Mouse (Mus musculus): ENCODE measurements around the gene Olfr530. TPM values are rescaled to one million over a fixed set of nuclear protein-coding genes. Genes with fewer than 3 reads are reported as not detected.

Gene Olfr530
- not detected in 2 replicates for polyA plus RNA-seq (2015; fragmentation: Nextera tagmentation; extraction: Ambion mirVana)

GRCm38 (mm10) chr7:140376231-140376630, at the start of gene Olfr530:
Gene Olfr530 (minus strand): TSS chr7:140376331.
- H3K4me2 ChIP-seq (replicated peaks; ENCODE audit: low read depth, low read length): no peak within 1 kb of the TSS
- no peak within 1 kb of the TSS for H3K9ac ChIP-seq (replicated peaks; ENCODE audit: low read length)
- no peak within 1 kb of the TSS for H3K27ac ChIP-seq (ENCODE audit: low read length)
- 7% methylated on average over 1 of the region's 1 CpGs for WGBS
- no peaks in the 10 kb centered on the region for H3K36me3 ChIP-seq (ENCODE audit: insufficient read depth, low read length)
- H3K4me3 ChIP-seq (ENCODE audit: low read length): no peak within 1 kb of the TSS
- H3K27me3 ChIP-seq (ENCODE audit: insufficient read depth, low read length): no peaks in the 10 kb centered on the region
- H3K9me3 ChIP-seq (ENCODE audit: low read length): no peaks in the 10 kb centered on the region
- ATAC-seq (ENCODE audit: low FRiP score, low TSS enrichment): no peak
- no peaks in the 10 kb centered on the region for H3K4me1 ChIP-seq (ENCODE audit: insufficient read depth, low read length)

- no peaks in the 10 kb centered on the region for H3K4me1 ChIP-seq (ENCODE audit: insufficient read depth, low read length)
- H3K9ac ChIP-seq (replicated peaks; ENCODE audit: low read length): no peak within 1 kb of the TSS
- 97% methylated on average over 1 of the region's 1 CpGs for WGBS
- no peaks in the 10 kb centered on the region for H3K9me3 ChIP-seq (ENCODE audit: low read length)
- no peaks in the 10 kb centered on the region for H3K36me3 ChIP-seq (ENCODE audit: insufficient read depth, low read length)
- no peak within 1 kb of the TSS for H3K4me3 ChIP-seq (ENCODE audit: low read length)
- H3K27ac ChIP-seq (ENCODE audit: low read length): no peak within 1 kb of the TSS
- no peaks in the 10 kb centered on the region for H3K27me3 ChIP-seq (ENCODE audit: insufficient read depth, low read length)
- ATAC-seq (ENCODE audit: low FRiP score, low TSS enrichment): no peak
- no peak within 1 kb of the TSS for H3K4me2 ChIP-seq (replicated peaks; ENCODE audit: low read depth, low read length)
Observed at GRCm38 (mm10) chr7:140421539-140421938, 45.4 kb upstream of the Olfr530 start, which contains the start of gene Olfr532. Gene Olfr532 (minus strand): TSS chr7:140421639.

- Histone ChIP-seq H3K9me3 (ENCODE audit: low read length) (no peaks in the 10 kb centered on the region), H3K27me3 (ENCODE audit: insufficient read depth, low read length) (no peaks in the 10 kb centered on the region), H3K4me2 (replicated peaks; ENCODE audit: low read depth, low read length) (no peak within 1 kb of the TSS), H3K36me3 (ENCODE audit: insufficient read depth, low read length) (no peaks in the 10 kb centered on the region), H3K4me1 (ENCODE audit: insufficient read depth, low read length) (no peaks in the 10 kb centered on the region), H3K4me3 (ENCODE audit: low read length) (no peak within 1 kb of the TSS), H3K27ac (ENCODE audit: low read length) (no peak within 1 kb of the TSS), H3K9ac (replicated peaks; ENCODE audit: low read length) (no peak within 1 kb of the TSS)
- 95% methylated on average over 1 of the region's 1 CpGs for WGBS
- ATAC-seq (ENCODE audit: low FRiP score, low TSS enrichment): no peak
Observed at GRCm38 (mm10) chr7:140402818-140403217, 26.7 kb upstream of the Olfr530 start, which contains the start of gene Olfr531. Gene Olfr531 (minus strand): TSS chr7:140402918.

GRCm38 (mm10) chr7:140376911-140377310, 780 bp upstream of the Olfr530 start:
- Histone ChIP-seq H3K27ac (ENCODE audit: low read length) (no peak overlapping the region), H3K4me2 (replicated peaks; ENCODE audit: low read depth, low read length) (no peak overlapping the region), H3K4me3 (ENCODE audit: low read length) (no peak overlapping the region), H3K4me1 (ENCODE audit: insufficient read depth, low read length) (no peaks in the 10 kb centered on the region), H3K27me3 (ENCODE audit: insufficient read depth, low read length) (no peaks in the 10 kb centered on the region), H3K9me3 (ENCODE audit: low read length) (no peaks in the 10 kb centered on the region), H3K36me3 (ENCODE audit: insufficient read depth, low read length) (no peaks in the 10 kb centered on the region), H3K9ac (replicated peaks; ENCODE audit: low read length) (no peak overlapping the region)
- ATAC-seq (ENCODE audit: low FRiP score, low TSS enrichment): no peak
- 97% methylated on average over 2 of the region's 2 CpGs for WGBS

- Histone ChIP-seq H3K4me1 (ENCODE audit: insufficient read depth, low read length) (no peaks in the 10 kb centered on the region), H3K9me3 (ENCODE audit: low read length) (no peaks in the 10 kb centered on the region), H3K9ac (replicated peaks; ENCODE audit: low read length) (no peak overlapping the region), H3K4me2 (replicated peaks; ENCODE audit: low read depth, low read length) (no peak overlapping the region), H3K27ac (ENCODE audit: low read length) (no peak overlapping the region), H3K36me3 (ENCODE audit: insufficient read depth, low read length) (no peaks in the 10 kb centered on the region), H3K4me3 (ENCODE audit: low read length) (no peak overlapping the region), H3K27me3 (ENCODE audit: insufficient read depth, low read length) (no peaks in the 10 kb centered on the region)
- 79% methylated on average over 4 of the region's 4 CpGs for WGBS
- ATAC-seq (ENCODE audit: low FRiP score, low TSS enrichment): no peak
Observed at GRCm38 (mm10) chr7:140374300-140374699, 1.8 kb downstream of the Olfr530 start.

- no peak within 1 kb of the TSS for H3K27ac ChIP-seq (ENCODE audit: low read length)
- 67% methylated on average over 3 of the region's 3 CpGs for WGBS
- no peaks in the 10 kb centered on the region for H3K36me3 ChIP-seq (ENCODE audit: insufficient read depth, low read length)
- no peaks in the 10 kb centered on the region for H3K9me3 ChIP-seq (ENCODE audit: low read length)
- ATAC-seq (ENCODE audit: low FRiP score, low TSS enrichment): no peak
- no peaks in the 10 kb centered on the region for H3K4me1 ChIP-seq (ENCODE audit: insufficient read depth, low read length)
- H3K27me3 ChIP-seq (ENCODE audit: insufficient read depth, low read length): no peaks in the 10 kb centered on the region
- no peak within 1 kb of the TSS for H3K4me2 ChIP-seq (replicated peaks; ENCODE audit: low read depth, low read length)
- H3K4me3 ChIP-seq (ENCODE audit: low read length): no peak within 1 kb of the TSS
- H3K9ac ChIP-seq (replicated peaks; ENCODE audit: low read length): no peak within 1 kb of the TSS
Observed at GRCm38 (mm10) chr7:140361571-140361970, 14.6 kb downstream of the Olfr530 start, which contains the start of gene Olfr60. Gene Olfr60 (minus strand): TSS chr7:140361671.

- Histone ChIP-seq H3K27ac (ENCODE audit: low read length) (no peak within 1 kb of the TSS), H3K36me3 (ENCODE audit: insufficient read depth, low read length) (no peaks in the 10 kb centered on the region), H3K4me1 (ENCODE audit: insufficient read depth, low read length) (no peaks in the 10 kb centered on the region), H3K27me3 (ENCODE audit: insufficient read depth, low read length) (no peaks in the 10 kb centered on the region), H3K9ac (replicated peaks; ENCODE audit: low read length) (no peak within 1 kb of the TSS), H3K4me2 (replicated peaks; ENCODE audit: low read depth, low read length) (no peak within 1 kb of the TSS), H3K4me3 (ENCODE audit: low read length) (no peak within 1 kb of the TSS), H3K9me3 (ENCODE audit: low read length) (no peaks in the 10 kb centered on the region)
- no peak for ATAC-seq (ENCODE audit: low FRiP score, low TSS enrichment)
- 55% methylated on average over 2 of the region's 2 CpGs for WGBS
Observed at GRCm38 (mm10) chr7:140333717-140334116, 42.4 kb downstream of the Olfr530 start, which contains the start of gene Olfr527. Gene Olfr527 (plus strand): TSS chr7:140334017.

- Histone ChIP-seq H3K9ac (replicated peaks; ENCODE audit: low read length) (no peak overlapping the region), H3K27me3 (ENCODE audit: insufficient read depth, low read length) (no peaks in the 10 kb centered on the region), H3K4me2 (replicated peaks; ENCODE audit: low read depth, low read length) (no peak overlapping the region), H3K36me3 (ENCODE audit: insufficient read depth, low read length) (no peaks in the 10 kb centered on the region), H3K4me1 (ENCODE audit: insufficient read depth, low read length) (no peaks in the 10 kb centered on the region), H3K4me3 (ENCODE audit: low read length) (no peak overlapping the region), H3K9me3 (ENCODE audit: low read length) (no peaks in the 10 kb centered on the region), H3K27ac (ENCODE audit: low read length) (no peak overlapping the region)
- ATAC-seq (ENCODE audit: low FRiP score, low TSS enrichment): no peak
- 40% methylated on average over 1 of the region's 1 CpGs for WGBS
Observed at GRCm38 (mm10) chr7:140329766-140330304, 46.3 kb downstream of the Olfr530 start.

Other genes with a start within 250 kb of the Olfr530 start
- 30.5 and 33.8 TPM in 2 replicates for gene Mtg1, start 238.8 kb downstream of the Olfr530 start, polyA plus RNA-seq (2015; fragmentation: Nextera tagmentation; extraction: Ambion mirVana)
- gene Sprn, start 221.5 kb downstream of the Olfr530 start, polyA plus RNA-seq (2015; fragmentation: Nextera tagmentation; extraction: Ambion mirVana): 0.41 and 0.51 TPM in 2 replicates
- gene Olfr522, start 211.6 kb downstream of the Olfr530 start, polyA plus RNA-seq (2015; fragmentation: Nextera tagmentation; extraction: Ambion mirVana): not detected in 2 replicates
- gene Olfr523, start 203.1 kb downstream of the Olfr530 start, polyA plus RNA-seq (2015; fragmentation: Nextera tagmentation; extraction: Ambion mirVana): not detected in 2 replicates
- not detected in 2 replicates for gene Olfr524, start 170.4 kb downstream of the Olfr530 start, polyA plus RNA-seq (2015; fragmentation: Nextera tagmentation; extraction: Ambion mirVana)
- gene Cd163l1, start 158.1 kb downstream of the Olfr530 start, polyA plus RNA-seq (2015; fragmentation: Nextera tagmentation; extraction: Ambion mirVana): 0.04 TPM in 1 of 2 replicates, not detected in the other
- not detected in 2 replicates for gene 5830411N06Rik, start 129.0 kb downstream of the Olfr530 start, polyA plus RNA-seq (2015; fragmentation: Nextera tagmentation; extraction: Ambion mirVana)
- gene Olfr525, start 55.5 kb downstream of the Olfr530 start, polyA plus RNA-seq (2015; fragmentation: Nextera tagmentation; extraction: Ambion mirVana): not detected in 2 replicates
- not detected in 2 replicates for gene Olfr527, start 42.3 kb downstream of the Olfr530 start, polyA plus RNA-seq (2015; fragmentation: Nextera tagmentation; extraction: Ambion mirVana)
- gene Olfr60, start 14.7 kb downstream of the Olfr530 start, polyA plus RNA-seq (2015; fragmentation: Nextera tagmentation; extraction: Ambion mirVana): not detected in 2 replicates
- gene Olfr531, start 26.6 kb upstream of the Olfr530 start, polyA plus RNA-seq (2015; fragmentation: Nextera tagmentation; extraction: Ambion mirVana): not detected in 2 replicates
- gene Olfr532, start 45.3 kb upstream of the Olfr530 start, polyA plus RNA-seq (2015; fragmentation: Nextera tagmentation; extraction: Ambion mirVana): not detected in 2 replicates
- gene Olfr533, start 87.0 kb upstream of the Olfr530 start, polyA plus RNA-seq (2015; fragmentation: Nextera tagmentation; extraction: Ambion mirVana): not detected in 2 replicates
- not detected in 2 replicates for gene Olfr535, start 107.9 kb upstream of the Olfr530 start, polyA plus RNA-seq (2015; fragmentation: Nextera tagmentation; extraction: Ambion mirVana)
- not detected in 2 replicates for gene Olfr536, start 131.1 kb upstream of the Olfr530 start, polyA plus RNA-seq (2015; fragmentation: Nextera tagmentation; extraction: Ambion mirVana)
- not detected in 2 replicates for gene Olfr538, start 191.6 kb upstream of the Olfr530 start, polyA plus RNA-seq (2015; fragmentation: Nextera tagmentation; extraction: Ambion mirVana)
- gene Olfr46, start 224.9 kb upstream of the Olfr530 start, polyA plus RNA-seq (2015; fragmentation: Nextera tagmentation; extraction: Ambion mirVana): not detected in 2 replicates

All from kidney, embryonic 16.5 days (tissue).